Mouse (Mus musculus) gastrocnemius, postnatal 10 days (tissue): ENCODE measurements around the gene Abcg5. TPM values are rescaled to one million over a fixed set of nuclear protein-coding genes. Genes with fewer than 3 reads are reported as not detected.

ENCODE experiments used
- DNase-seq: peaks from one replicate; pipeline ENCODE4 v3.0.0; 2021; ENCODE audit warnings: mixed read lengths
- long read RNA-seq, 2 experiments: library from polyadenylated mRNA; stranded (forward); transcript quantifications; one replicate each; pipeline ENCODE4 v2.0.0; 2021
- total RNA-seq, 2 experiments: library from RNA; stranded (reverse); gene quantifications; 2 replicates each; pipeline ENCODE4 v1.2.3; 2021

The Abcg5 gene
- not detected for total RNA-seq
- long read RNA-seq, experiment 1: 0 reads
- long read RNA-seq, experiment 2: 0 reads

DNA sequence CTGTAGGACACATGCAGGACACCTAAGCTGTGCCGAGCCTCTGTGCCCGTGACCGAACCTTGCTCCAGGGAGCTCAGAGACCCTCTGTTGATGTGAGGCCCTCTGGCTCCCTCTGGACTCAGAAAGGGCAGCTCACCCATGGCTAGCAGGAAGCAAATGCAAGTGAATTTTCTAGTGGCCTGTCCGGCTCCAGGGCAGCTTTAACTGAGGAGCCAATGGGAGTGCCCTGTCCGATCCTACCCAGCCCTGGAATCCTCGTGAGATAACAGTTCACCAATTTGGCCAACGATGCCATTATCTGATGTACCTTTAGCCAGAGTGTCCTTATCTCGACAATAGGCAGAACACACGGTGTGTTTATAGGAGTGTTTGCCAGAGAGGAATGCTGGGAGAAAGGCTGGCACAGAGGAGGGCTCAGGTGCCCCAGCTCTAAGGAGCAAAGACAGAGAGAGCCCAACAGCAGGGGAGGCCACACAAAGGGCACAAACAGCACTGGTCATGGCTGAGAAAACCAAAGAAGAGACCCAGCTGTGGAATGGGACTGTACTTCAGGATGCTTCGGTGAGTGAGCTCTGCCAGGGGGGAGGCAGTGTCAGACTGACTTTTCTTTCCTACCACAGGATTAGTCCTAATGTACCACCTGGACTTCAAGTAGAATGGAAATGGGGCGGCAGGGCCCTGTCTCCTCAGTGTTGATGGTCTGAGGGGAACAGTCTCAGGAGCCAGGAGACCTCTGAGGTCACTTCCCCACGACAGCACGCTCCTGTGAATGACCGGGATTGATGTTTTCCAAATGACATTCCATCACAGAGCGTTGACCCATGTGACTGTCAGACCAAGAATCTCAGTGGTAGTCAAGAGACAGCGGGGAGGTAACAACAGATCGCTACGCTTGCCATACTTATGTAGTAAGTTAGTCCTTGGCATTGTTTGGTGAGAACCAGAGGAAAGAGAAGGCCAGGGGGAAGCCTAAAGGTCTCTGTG, at the start of gene Abcg5:
Gene Abcg5 (minus strand): TSS at position 278 of the 984 bp plus-strand sequence.
- DNase-seq: no peak

DNA sequence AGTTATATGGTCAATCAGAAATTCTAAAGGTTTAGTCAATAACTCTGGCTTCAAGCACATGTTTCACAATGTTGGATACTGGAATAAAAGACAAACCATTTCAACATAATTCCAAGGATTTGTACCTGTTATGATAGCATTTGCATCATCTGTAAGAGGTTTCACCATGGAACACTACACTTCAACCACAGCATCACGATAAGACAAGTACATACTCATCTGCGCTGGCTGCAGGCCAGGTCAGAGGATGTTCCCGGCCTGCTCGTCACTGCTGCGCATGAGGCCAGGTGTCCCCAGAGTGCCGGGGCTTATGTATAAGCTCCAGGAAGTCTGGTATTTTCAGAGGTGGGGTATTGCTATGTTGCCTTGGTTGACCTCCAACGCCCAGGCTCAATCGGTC, 49.8 kb upstream of the Abcg5 start:
- DNase-seq: no peak

DNA sequence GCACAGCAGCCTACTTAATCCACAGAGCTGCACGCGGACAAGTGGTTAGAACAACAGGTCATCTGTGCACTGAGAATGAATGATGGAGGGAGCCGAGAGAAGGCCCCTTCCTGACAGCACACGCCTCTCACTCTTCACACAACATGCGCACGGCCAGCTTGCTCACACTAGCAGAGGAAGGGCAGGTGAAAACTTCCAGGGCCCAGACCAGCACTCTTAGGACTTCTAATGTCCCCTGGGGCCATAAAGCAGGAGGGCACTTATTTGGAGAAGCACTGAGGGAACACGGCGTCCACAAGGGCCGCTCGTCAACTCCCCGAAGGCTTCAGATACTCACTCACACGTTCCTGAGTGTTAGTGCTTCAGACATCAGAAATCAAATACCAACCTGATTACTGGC, 48.5 kb upstream of the Abcg5 start:
- DNase-seq: no peak

DNA sequence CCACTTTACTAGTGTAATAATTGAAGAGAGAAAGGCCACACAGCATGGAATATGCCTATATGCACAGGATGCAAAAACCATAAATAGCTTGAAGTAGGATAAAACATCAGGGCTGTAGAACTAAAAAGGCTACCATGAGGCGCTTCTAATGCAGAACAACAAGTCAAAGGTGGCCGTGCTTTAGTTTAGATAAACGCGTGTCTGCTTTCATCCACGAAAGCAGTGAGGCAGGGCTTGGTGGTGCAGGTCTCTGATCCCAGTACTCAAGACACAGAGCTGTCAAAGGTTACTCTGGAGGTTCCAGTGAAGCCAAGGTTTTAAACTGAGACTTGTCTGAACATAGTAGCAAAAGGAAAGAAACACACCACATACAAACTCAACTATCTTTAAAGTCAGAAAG, 46.3 kb upstream of the Abcg5 start:
- no peak for DNase-seq

DNA sequence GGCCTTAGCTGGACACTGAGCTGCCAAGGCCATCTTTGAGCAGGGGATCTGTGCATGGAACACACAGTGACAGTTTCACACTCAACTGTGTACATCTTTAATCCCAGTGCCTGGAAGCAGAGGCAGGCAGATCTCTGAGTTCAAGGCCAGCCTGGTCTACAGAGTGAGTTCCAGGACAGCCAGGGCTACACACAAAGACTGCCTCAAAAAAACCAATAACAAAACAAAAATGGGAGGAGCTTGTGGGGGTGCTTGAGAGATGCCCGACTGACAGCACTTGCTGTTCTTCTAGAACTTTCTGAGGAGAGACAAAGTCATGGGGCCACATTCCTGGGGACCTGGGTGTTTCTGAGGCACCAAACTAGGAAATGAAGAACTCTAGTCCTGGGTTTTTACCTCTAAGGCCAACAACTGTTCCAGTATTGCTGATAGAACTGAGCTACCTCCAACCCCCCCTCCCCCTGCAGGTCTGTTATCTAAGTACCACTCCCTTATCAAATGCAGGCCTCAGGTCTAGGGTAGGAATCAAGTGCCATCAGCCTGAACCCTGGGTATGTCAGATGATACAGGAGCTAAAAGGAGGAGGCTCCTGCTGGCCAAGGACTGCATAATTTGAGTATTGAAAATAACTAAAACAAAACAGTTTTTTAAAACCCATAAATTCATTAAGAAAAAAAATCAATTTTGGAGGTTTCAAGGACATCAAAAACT, 45.5 kb upstream of the Abcg5 start:
- no peak for DNase-seq

DNA sequence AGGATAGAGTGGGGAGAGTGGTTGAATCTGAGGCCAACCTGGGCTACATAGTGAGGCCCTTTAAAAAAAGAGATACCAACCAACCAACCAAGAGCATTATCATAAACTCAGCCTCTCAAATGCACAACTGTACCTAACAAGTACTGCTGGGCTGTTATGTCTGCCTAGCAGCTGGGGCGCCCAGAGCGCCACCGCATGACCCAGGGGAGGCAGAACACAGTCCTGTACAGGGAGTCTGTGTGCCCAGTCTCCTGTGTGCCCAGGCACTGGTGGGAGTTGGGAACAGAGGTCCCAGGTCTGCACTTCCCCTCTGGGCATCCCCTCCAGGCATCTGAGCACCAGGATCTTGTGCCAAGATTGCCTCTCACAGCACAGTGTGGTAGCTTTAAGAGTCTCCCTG, 42.4 kb upstream of the Abcg5 start:
- no peak for DNase-seq

DNA sequence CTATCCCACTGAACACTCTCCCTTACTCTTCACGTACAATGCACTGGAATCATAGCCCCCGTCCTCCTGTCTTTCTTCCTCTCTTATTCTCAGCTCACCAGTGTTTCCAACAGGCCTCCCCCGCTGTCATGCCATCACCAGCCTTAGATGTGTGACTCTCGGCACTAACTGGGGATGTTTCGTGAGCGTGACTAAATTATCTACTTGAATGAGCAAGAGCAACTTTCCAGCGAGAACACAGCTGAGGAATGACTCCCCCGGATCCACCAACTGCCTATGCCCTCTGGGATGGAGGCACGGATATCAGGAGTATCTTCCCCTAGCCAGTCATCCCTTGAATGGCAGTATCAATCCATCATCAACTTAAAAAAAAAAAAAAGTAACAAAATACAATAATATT, 41.2 kb upstream of the Abcg5 start:
- DNase-seq: no peak

DNA sequence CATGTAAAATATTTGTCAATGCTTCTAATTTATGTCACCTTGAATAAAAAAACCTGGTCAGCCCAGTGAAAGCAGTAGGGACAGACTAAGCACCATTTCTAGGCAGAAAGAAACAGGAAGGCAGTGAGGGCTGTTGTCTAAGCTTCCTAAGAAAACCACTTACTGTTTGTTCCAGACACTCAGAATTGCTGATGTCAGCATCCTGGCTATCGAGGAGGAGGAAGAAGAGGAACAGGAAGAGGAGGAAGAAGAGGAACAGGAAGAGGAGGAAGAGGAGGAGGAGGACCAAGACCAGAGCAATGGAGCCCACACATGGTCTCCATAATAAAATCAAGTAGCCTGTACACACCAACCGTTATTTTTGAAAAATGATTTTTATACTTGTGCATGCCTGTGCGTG, 36.3 kb upstream of the Abcg5 start:
- no peak for DNase-seq

DNA sequence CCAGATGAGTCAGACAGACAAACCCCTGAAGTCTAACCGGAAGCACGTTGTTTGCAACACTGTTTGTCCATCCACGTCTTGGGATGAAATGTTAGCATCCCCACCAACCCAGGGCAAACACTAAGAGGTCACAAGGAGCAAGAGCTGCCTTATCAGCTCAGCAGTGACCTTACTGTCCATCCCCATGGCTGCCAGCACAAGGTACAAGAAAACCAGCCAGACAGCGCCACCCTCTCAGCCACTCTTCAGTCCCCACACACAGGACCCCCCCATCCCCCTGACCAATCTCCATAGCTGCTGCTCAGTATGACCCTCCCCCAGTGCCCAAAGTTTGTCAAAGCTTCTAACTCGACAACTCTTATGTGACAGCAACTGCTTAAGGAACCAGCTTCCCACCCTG, 34.6 kb upstream of the Abcg5 start:
- no peak for DNase-seq

DNA sequence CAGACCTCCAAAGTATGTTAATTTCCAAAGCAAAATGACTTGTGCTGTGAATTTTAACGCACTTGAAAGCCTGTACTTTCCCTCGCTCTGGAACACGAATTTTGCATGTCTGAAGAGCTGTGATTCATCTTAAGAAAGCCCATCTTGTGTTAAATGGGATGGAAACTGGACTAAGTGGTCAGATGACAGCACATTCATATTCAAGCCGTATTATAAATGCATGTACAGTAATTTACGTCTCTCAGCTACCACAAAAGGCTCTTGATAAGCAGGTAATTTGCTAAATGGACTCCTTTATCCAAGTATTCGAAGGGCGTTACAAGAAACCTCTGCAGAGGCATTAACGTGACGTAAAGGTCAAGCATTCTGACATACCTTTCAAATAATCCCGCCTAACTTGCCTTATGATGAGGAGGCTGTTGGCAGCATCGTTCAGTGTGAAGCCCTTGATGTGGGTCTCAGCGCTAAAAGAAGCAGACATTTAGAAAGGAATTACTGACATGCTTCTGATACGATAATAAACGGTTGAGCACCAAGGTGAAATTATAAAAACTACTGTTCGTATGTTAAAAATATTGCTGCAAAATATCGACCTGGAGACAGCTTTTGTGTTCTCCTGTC, 33.6 kb upstream of the Abcg5 start:
- DNase-seq: no peak

DNA sequence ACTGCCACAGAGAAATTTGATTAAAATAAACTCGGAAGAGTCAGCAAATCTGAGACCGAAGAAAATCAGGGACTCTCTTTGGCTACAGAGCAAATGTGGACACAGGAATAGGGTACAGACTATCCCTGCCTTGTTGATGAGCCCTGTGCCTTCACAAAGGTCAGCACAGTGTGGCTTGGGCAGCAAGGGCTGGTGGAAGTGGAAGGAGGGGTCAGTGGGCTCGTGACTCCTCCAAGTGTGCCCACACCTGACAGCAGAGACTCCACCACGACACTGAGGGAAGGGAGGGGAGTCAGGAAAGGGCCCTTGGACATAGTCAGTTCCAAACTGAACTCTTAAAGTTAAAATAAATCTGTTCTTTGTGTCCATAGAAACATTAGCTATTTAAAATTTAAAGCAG, 32.1 kb upstream of the Abcg5 start:
- DNase-seq: no peak

DNA sequence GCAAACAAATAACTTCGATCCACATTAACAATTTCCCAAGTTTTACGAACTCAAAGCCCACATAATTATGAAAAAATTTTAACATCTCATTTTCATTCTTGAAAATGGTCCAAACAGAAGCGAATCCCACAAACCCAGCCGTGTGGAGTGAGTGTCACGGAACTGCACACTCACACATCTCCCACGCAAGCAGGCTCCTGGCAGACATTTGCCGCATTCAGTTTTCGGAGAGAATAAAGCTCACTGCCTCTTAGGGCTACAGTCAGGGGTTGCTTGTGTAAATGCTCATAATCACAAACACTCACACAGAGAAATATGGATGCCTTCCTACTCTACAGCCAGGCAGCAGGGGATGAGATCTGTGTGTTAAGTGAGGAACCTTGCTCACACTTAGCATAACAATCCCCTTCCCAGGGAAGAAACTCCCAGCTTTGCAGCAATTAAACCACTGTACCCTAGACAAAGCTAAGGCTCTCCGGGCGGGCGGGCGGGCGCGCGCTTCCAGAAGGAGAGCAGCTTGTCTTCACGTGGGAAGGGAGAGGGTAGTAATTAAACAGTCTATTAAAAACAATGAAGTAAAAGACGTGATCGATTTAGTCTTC, 30.9 kb upstream of the Abcg5 start:
- DNase-seq: no peak

DNA sequence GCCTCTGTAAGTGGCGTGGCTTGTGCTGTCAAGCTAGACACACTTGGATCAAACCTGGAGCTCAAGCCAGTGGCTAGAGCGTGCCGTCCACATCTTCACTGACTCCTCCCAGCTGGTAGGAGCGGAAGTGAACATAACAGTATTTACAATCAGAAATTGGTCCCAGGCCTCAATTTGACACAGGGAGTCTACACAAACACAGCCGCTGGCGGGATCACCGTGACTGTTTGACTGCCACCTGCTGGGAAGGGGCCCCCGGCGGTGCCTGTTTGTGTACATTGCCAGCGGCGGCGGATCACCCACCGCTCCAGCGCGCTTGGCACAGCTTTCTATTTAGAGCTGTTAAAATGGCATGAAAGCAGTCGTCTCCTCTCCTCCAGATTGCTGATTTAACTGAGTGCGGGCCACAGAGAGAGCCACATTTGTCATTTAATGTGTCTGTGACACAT, 26.6 kb upstream of the Abcg5 start:
- no peak for DNase-seq

DNA sequence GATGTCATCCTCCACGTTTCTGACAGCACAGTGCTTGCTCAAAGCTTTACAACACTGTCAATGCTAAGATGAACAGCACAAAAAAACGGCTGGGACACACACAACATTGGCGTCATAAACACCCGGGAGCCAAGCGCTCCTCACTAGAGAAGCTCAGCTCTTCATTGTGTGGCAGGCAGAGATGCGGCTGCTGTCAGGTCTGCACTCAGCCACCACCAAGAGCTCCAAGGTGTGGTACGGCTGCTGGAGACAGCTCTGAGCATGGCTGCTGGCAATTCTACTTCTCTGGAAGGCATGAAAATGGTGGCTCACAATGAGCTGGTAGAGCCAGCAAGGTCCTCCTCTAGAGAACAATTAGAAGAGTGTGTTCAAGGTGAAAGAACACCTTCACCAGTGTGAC, 26.0 kb upstream of the Abcg5 start:
- DNase-seq: no peak

DNA sequence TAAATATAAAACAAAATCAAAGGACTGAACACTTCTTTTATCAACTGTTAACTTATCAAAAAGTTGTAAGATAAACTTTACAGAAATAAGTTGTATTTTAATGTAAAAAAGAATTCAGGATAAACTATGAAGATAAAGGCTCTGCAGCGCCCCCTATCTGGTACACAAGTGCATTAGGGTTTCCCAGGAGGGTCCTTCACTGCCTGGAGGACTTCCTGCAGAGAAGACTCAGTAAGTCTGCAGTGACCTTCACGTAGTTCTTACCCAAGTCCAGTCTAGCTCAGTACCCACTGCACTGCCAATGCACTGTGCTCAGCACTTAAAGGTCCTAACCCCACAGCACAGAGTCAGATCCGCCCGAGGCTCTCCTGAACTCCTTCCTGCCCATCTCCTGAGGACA, 24.6 kb upstream of the Abcg5 start:
- no peak for DNase-seq

DNA sequence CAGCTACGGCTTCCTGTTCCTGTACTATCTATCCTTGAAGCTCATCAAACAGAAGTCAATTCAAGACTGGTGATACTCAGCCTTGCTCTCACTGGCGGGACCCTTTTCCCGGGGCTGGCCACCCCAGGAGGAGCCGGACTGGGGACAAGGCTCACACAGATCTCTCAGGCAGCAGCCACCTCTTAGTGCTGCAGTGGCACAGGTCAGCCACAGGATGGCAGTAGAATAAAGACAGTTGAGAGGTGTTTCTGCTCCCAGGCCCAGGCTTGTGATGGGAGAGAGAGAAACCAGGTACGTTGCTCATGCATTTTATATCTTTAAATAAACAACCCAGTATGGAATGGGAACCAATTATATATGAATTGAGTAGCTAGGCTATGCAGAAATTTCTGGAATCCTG, 15.9 kb upstream of the Abcg5 start:
- peak; percentile 38 for DNase-seq

DNA sequence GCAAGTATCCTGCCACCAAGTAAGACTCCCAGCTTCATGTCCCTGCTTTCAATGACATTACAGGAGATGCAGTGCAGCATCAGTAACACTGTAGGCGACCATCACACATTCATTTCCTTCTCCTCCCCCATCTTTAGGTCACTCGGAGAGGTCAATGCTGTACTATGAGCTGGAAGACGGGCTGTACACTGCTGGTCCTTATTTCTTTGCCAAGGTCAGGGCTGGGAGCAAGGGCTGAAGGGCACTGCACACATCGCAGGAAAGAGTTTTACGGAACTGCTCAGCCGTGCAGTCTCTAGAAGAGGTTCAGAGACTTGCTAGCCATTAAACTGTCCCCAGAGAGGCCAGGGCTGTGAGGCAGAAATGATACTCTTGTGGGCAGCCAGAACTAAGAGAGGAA, 13.7 kb upstream of the Abcg5 start:
- no peak for DNase-seq

DNA sequence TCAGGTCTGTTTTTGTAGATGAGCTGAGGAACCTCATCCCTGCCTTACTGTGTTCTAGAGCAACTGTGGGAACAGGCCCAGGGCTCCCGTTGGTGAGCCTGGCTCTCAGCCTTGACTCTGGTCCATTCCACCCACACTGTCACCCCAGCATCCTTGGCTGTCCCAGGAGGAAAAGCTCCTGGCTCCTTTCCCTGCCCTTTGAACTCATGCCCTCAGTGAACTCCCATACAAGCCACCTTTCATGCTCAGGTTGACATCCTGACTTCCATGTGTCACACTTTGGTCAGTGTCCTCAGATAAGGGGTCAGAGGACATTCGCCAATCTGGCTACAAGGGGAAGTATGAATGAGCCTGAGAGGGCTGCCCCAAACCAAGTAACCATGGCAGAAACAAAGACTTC, 10.9 kb upstream of the Abcg5 start:
- no peak for DNase-seq

DNA sequence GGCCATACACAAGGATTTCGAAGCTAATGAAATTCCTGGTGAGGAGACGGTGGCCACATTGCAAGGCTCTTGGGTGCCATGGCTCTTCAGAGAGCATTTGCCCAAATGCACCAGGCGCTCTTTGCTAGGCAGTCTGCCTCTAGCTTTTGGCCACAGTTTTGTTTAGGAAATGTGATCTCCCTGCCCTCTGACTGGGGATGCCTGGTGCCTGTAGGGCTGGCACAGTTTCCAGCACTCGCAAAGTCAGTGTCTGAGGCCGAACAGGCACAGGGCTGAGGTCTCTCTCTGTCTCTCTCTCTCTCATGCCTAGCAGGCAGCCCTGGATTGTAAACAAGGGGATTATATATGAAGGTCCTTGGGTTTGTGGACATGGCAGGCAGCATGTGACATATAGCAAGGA, 7.3 kb upstream of the Abcg5 start:
- peak; percentile 43 for DNase-seq

DNA sequence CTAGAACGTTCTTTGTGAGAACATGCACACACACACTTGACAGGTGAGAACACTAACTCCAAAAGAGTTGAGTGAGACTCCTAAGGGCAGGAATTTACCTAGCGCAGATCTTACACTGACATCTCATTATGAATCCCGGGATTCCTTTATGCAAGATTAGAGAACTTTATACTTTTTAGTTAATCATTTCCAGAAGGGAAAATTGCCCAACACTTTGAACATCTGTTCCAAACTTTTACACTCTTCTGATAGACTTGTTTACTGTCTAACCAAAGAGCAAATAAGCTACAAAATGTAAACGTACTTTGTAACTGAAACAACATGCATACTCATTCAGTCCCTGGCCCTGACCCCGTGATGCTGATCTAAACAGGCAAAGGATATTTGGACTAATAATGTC, 6.5 kb upstream of the Abcg5 start:
- no peak for DNase-seq

DNA sequence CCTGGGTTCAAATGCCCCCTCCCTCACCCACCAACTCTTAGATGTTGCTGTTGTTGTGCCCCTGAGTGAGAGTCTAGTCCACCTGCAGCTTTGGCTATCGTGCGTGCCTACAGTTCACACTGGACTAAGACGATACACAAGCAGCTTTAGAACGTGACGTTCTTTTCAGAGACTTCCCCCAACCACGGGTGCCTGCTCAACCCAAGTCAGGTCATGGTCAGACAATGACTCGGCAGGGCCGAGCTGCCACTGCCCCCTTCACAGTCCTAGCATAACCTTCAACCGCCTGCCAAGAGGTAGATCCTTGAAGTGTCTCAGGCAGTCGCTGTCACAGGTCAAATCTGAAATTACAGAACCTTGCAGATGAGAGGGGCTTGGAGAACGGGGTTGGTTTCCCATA, 6.0 kb upstream of the Abcg5 start:
- no peak for DNase-seq

DNA sequence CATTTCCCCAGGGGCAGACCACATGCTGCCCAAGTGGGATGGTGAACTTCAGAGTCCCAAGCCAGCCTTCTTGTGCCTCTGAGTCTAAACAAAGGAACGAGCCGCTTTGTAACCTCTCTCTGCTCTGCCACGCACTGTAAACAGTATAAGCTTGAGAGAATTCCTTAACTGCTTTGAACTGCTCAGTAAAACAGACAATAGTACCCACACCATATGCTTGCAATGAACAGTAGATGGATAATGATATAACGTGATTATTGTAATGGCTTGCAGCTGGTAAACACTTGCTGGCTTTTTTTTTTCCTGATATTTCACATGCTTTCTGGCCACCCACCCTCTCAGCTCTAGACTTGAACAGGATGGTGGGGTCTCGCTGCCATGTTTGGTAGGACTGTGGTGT, 5.2 kb upstream of the Abcg5 start:
- no peak for DNase-seq

DNA sequence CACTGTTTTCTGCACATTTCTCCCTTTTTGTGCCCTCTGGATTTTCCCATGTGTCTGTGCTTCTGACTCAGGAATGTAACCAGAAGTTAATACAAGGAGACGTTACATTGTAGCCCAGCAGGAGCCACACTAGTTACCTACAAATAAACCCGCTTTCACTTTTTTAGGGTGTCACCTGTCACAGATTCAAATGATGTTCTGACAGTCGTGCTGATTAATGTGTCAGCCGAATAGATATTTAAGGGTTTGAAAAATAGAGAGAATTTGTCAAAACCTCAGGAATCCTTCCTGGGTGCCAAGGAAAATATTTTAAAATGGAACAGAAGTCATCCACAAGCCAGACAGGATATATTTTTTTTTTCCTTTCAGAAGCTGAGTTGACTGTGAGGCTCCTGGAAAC, 2.5 kb upstream of the Abcg5 start:
- DNase-seq: no peak
